Mouse (Mus musculus) spleen, adult 2 months (tissue): ENCODE results near the gene Kxd1. TPM values are rescaled to one million over a fixed set of nuclear protein-coding genes. Genes with fewer than 3 reads are reported as not detected.
A peak's percentile ranks its signal among the peaks of the same experiment; 100 is the strongest.
"Not testable (repeated sequence)": the region's sequence is repeated elsewhere in the genome, so short reads cannot be mapped to it uniquely, and the experiment has no call there.

Experiments
- DNase-seq, 2 experiments: peaks; one replicate each; pipeline versions ENCODE4 v3.0.0 to v3.0.0-alpha.2; 2012 to 2021; ENCODE audit warnings: low spot score in 2 of 2, low read depth in 1 of 2
- H3K27ac ChIP-seq: fragments of 200-500 bp; 2 replicates; pipeline ENCODE4 v1.5.1; 2012; ENCODE audit warnings: low read length, inconsistent platforms; ENCODE audit not compliant: insufficient read depth
- H3K27me3 ChIP-seq: fragments of 200-500 bp; 2 replicates; pipeline ENCODE4 v1.6.1; 2012; ENCODE audit warnings: mild to moderate bottlenecking, moderate library complexity, low read length, inconsistent platforms; ENCODE audit not compliant: control insufficient read depth, insufficient read depth
- H3K36me3 ChIP-seq: fragments of 200-500 bp; 2 replicates; pipeline ENCODE4 v1.6.1; 2012; ENCODE audit warnings: mild to moderate bottlenecking, low read length, inconsistent platforms; ENCODE audit not compliant: control insufficient read depth, insufficient read depth
- H3K4me1 ChIP-seq: fragments of 200-500 bp; 2 replicates; pipeline ENCODE4 v1.6.1; 2011; ENCODE audit warnings: inconsistent platforms; ENCODE audit not compliant: control insufficient read depth, insufficient read depth, insufficient read length
- H3K4me3 ChIP-seq: fragments of 200-500 bp; 2 replicates; pipeline ENCODE4 v1.5.1; 2011; ENCODE audit warnings: mild to moderate bottlenecking, inconsistent platforms; ENCODE audit not compliant: insufficient read depth, insufficient read length; ENCODE audit errors: extremely low read depth
- CTCF ChIP-seq: fragments of 200-500 bp; IDR thresholded peaks from 2 replicates; pipeline ENCODE4 v1.5.1; 2011; ENCODE audit warnings: mild to moderate bottlenecking, inconsistent platforms; ENCODE audit not compliant: insufficient read depth, insufficient read length, insufficient replicate concordance; ENCODE audit errors: extremely low read depth
- POLR2A ChIP-seq: fragments of 200-500 bp; IDR thresholded peaks from 2 replicates; pipeline ENCODE4 v1.6.1; 2011; ENCODE audit warnings: low read depth, low read length, inconsistent platforms
- WGBS: fragments of 180-500 bp; shearing (Covaris S2); methylation state at CpG from one replicate; pipeline ENCODE4 v1.1.7; 2018; 5-methylcytosine and 5-hydroxymethylcytosine counted together
- polyA plus RNA-seq: library from polyadenylated mRNA; depleted of rRNA; stranded (reverse); fragments of >200 nt; gene quantifications from 2 replicates; pipeline ENCODE4 v1.2.3, GENCODE M21; 2012

The Kxd1 gene
- polyA plus RNA-seq, 1 experiment: 50.2 TPM

- no peak for TF ChIP-seq CTCF
- TF ChIP-seq POLR2A: no peak
- DNase-seq: no peak
- no peak overlapping the region for H3K4me3 ChIP-seq
- H3K27me3 ChIP-seq: no peaks in the 10 kb centered on the region
- peaks cover 13% of the 10 kb centered on the region for H3K36me3 ChIP-seq
- H3K4me1 ChIP-seq: no peaks in the 10 kb centered on the region
- WGBS: 91% methylated on average over 6 of the region's 6 CpGs
- no peak overlapping the region for H3K27ac ChIP-seq
These were observed 8.7 kb downstream of the Kxd1 start for GRCm38 (mm10) chr8:70519043-70519442.

- 92% methylated on average over 10 of the region's 10 CpGs for WGBS
- H3K36me3 ChIP-seq: peaks cover 17% of the 10 kb centered on the region
- no peaks in the 10 kb centered on the region for H3K27me3 ChIP-seq
- H3K4me3 ChIP-seq: no peak overlapping the region
- H3K27ac ChIP-seq: no peak overlapping the region
- DNase-seq: no peak
- no peak for TF ChIP-seq CTCF
- no peak for TF ChIP-seq POLR2A
- no peaks in the 10 kb centered on the region; the same call in 1 of the 2 replicates for H3K4me1 ChIP-seq
These were observed 9.7 kb downstream of the Kxd1 start for GRCm38 (mm10) chr8:70517940-70518643.

- no peak overlapping the region for H3K4me3 ChIP-seq
- H3K36me3 ChIP-seq: peaks cover 16% of the 10 kb centered on the region
- H3K27me3 ChIP-seq: no peaks in the 10 kb centered on the region
- peaks cover 13% of the 10 kb centered on the region; the same call in 1 of the 2 replicates for H3K4me1 ChIP-seq
- no peak for DNase-seq
- WGBS: 30% methylated on average over 2 of the region's 2 CpGs
- no peak overlapping the region for H3K27ac ChIP-seq
- TF ChIP-seq POLR2A (no peak), CTCF (no peak)
These were observed 14.3 kb downstream of the Kxd1 start for GRCm38 (mm10) chr8:70513441-70513840.

- H3K4me1 ChIP-seq: peaks cover 13% of the 10 kb centered on the region; the same call in 1 of the 2 replicates
- no peak for DNase-seq
- WGBS: 62% methylated on average over 11 of the region's 11 CpGs
- H3K36me3 ChIP-seq: peaks cover 17% of the 10 kb centered on the region
- TF ChIP-seq POLR2A: no peak
- TF ChIP-seq CTCF: no peak
- no peak overlapping the region for H3K27ac ChIP-seq
- H3K27me3 ChIP-seq: no peaks in the 10 kb centered on the region
- no peak overlapping the region for H3K4me3 ChIP-seq
These were observed 15.4 kb downstream of the Kxd1 start for GRCm38 (mm10) chr8:70512253-70512903.

GRCm38 (mm10) chr8:70511770-70512169, 16.0 kb downstream of the Kxd1 start:
- no peaks in the 10 kb centered on the region for H3K27me3 ChIP-seq
- no peak for TF ChIP-seq CTCF
- TF ChIP-seq POLR2A: no peak
- peaks cover 13% of the 10 kb centered on the region; the same call in 1 of the 2 replicates for H3K4me1 ChIP-seq
- peaks cover 16% of the 10 kb centered on the region; the same call in 1 of the 2 replicates for H3K36me3 ChIP-seq
- H3K4me3 ChIP-seq: no peak overlapping the region
- H3K27ac ChIP-seq: no peak overlapping the region
- 84% methylated on average over 2 of the region's 2 CpGs for WGBS
- no peak for DNase-seq

GRCm38 (mm10) chr8:70511174-70511573, 16.6 kb downstream of the Kxd1 start:
- not testable (repeated sequence) for H3K27ac ChIP-seq, H3K27me3 ChIP-seq, DNase-seq
- H3K36me3 ChIP-seq: peaks cover 15% of the 10 kb centered on the region; the same call in 1 of the 2 replicates
- H3K4me1 ChIP-seq: peaks cover 13% of the 10 kb centered on the region; the same call in 1 of the 2 replicates
- H3K4me3 ChIP-seq: peak overlapping the region; percentile 91; the same call in 1 of the 2 replicates
- WGBS: 46% methylated on average over 6 of the region's 6 CpGs
